Mouse (Mus musculus): ENCODE results near the gene Nr5a2. TPM values are rescaled to one million over a fixed set of nuclear protein-coding genes. Genes with fewer than 3 reads are reported as not detected.

Gene Nr5a2
- total and polyA plus RNA-seq, 2 experiments from 2014 or later, result 0.43 to 2.6 TPM

GRCm38 (mm10) chr1:136910741-136911593 lies 49.3 kb downstream of the Nr5a2 start:
- H3K4me1 ChIP-seq (ENCODE audit: insufficient read depth, low read length), result no peaks in the 10 kb centered on the region
- H3K9me3 ChIP-seq (ENCODE audit: low read length), result no peaks in the 10 kb centered on the region
- no peaks in the 10 kb centered on the region for H3K36me3 ChIP-seq (ENCODE audit: insufficient read depth, low read length)
- DNase-seq (ENCODE audit: low spot score) (no peak), ATAC-seq (ENCODE audit: low FRiP score) (no peak)
- no peak overlapping the region for H3K4me3 ChIP-seq (ENCODE audit: low read depth, low read length)
- no peak overlapping the region for H3K9ac ChIP-seq (replicated peaks; ENCODE audit: low read length, poor library complexity, severe bottlenecking)
- no peak for TF ChIP-seq CTCF (IDR thresholded peaks at IDR 0.05)
- H3K27me3 ChIP-seq (ENCODE audit: insufficient read depth, low read length), result no peaks in the 10 kb centered on the region
- no peak overlapping the region for H3K27ac ChIP-seq (ENCODE audit: low read depth, low read length)
- 87% methylated on average over 12 of the region's 12 CpGs for WGBS
- H3K4me2 ChIP-seq (ENCODE audit: low read depth, low read length, poor library complexity, severe bottlenecking), result no peak overlapping the region

- WGBS, result 93% methylated on average over 12 of the region's 12 CpGs
These were observed 50.1 kb downstream of the Nr5a2 start for GRCm38 (mm10) chr1:136910144-136910543.

DNA sequence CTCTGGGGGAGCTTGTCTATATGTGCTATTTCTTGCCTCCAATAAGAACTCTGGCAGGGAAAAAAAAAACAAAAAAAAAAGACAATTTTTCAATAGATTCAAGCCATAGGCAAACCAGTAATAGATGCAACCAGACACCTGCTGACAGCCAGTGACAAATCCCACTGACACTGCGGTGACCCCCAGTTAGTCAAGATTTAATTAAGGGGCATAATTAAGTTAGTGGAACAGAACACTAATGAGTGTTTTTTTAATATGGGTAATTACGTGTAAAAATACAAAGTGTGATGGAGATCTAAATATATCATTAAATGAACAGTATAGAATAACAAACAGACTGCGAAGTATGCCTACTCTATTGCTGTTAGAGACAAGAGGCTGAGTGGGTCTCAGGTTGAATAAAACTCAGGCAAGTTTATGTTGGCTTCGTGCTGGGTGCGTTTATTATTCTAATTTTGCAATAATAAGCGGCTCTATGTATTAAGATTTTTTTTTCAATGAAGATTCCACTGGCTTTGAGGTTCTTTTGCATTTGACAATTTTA lies 50.7 kb downstream of the Nr5a2 start:
- Histone ChIP-seq H3K36me3 (ENCODE audit: insufficient read depth, low read length) (no peaks in the 10 kb centered on the region), H3K27me3 (ENCODE audit: insufficient read depth, low read length) (no peaks in the 10 kb centered on the region), H3K4me2 (ENCODE audit: low read depth, low read length, poor library complexity, severe bottlenecking) (no peak overlapping the region), H3K27ac (ENCODE audit: low read depth, low read length) (no peak overlapping the region), H3K9me3 (ENCODE audit: low read length) (no peaks in the 10 kb centered on the region), H3K4me1 (ENCODE audit: insufficient read depth, low read length) (no peaks in the 10 kb centered on the region), H3K9ac (replicated peaks; ENCODE audit: low read length, poor library complexity, severe bottlenecking) (no peak overlapping the region), H3K4me3 (ENCODE audit: low read depth, low read length) (no peak overlapping the region)
- no peak for DNase-seq (ENCODE audit: low spot score)
- TF ChIP-seq CTCF (IDR thresholded peaks at IDR 0.05), result no peak
- ATAC-seq (ENCODE audit: low FRiP score), result no peak
- 80% methylated on average over 6 of the region's 6 CpGs for WGBS

More at GRCm38 (mm10) chr1:136910144-136910543, 50.1 kb downstream of the Nr5a2 start:
- H3K4me3 ChIP-seq (ENCODE audit: low read depth, low read length), result no peak overlapping the region
- no peaks in the 10 kb centered on the region for H3K4me1 ChIP-seq (ENCODE audit: insufficient read depth, low read length)
- ATAC-seq (ENCODE audit: low FRiP score), result no peak
- DNase-seq (ENCODE audit: low spot score), result no peak
- no peak overlapping the region for H3K27ac ChIP-seq (ENCODE audit: low read depth, low read length)
- TF ChIP-seq CTCF (IDR thresholded peaks at IDR 0.05), result no peak
- no peaks in the 10 kb centered on the region for H3K27me3 ChIP-seq (ENCODE audit: insufficient read depth, low read length)
- H3K4me2 ChIP-seq (ENCODE audit: low read depth, low read length, poor library complexity, severe bottlenecking), result no peak overlapping the region
- no peaks in the 10 kb centered on the region for H3K9me3 ChIP-seq (ENCODE audit: low read length)
- no peaks in the 10 kb centered on the region for H3K36me3 ChIP-seq (ENCODE audit: insufficient read depth, low read length)
- H3K9ac ChIP-seq (replicated peaks; ENCODE audit: low read length, poor library complexity, severe bottlenecking), result no peak overlapping the region

GRCm38 (mm10) chr1:136898130-136898529 lies 62.1 kb downstream of the Nr5a2 start:
- Histone ChIP-seq H3K27ac (ENCODE audit: low read depth, low read length) (no peak overlapping the region), H3K4me3 (ENCODE audit: low read depth, low read length) (no peak overlapping the region), H3K27me3 (ENCODE audit: insufficient read depth, low read length) (no peaks in the 10 kb centered on the region), H3K9ac (replicated peaks; ENCODE audit: low read length, poor library complexity, severe bottlenecking) (no peak overlapping the region), H3K4me1 (ENCODE audit: insufficient read depth, low read length) (no peaks in the 10 kb centered on the region), H3K36me3 (ENCODE audit: insufficient read depth, low read length) (no peaks in the 10 kb centered on the region), H3K9me3 (ENCODE audit: low read length) (no peaks in the 10 kb centered on the region), H3K4me2 (ENCODE audit: low read depth, low read length, poor library complexity, severe bottlenecking) (no peak overlapping the region)
- TF ChIP-seq CTCF (IDR thresholded peaks at IDR 0.05), result no peak
- no peak for DNase-seq (ENCODE audit: low spot score)
- no peak for ATAC-seq (ENCODE audit: low FRiP score)
- WGBS, result 92% methylated on average over 4 of the region's 4 CpGs

DNA sequence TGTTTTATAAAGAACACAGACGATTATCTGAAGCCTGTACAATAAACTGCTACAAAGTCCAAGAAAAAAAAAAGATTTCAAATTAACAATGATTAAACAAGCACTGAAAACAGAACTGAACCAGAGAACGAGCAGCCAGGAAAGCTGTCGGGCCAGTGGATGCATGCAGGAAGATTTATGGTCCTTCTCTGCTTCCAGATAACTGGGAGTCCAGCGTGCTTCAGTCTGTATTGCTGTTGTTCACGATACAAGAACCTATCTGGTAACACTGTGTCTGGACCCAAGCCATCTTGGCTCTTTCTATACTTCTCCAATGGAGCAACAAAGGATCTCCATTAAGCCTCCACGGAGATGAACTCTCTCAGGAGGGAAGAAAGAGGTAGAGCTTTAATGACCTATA lies 63.9 kb downstream of the Nr5a2 start:
- Histone ChIP-seq H3K4me1 (ENCODE audit: insufficient read depth, low read length) (no peaks in the 10 kb centered on the region), H3K9ac (replicated peaks; ENCODE audit: low read length, poor library complexity, severe bottlenecking) (no peak overlapping the region), H3K4me2 (ENCODE audit: low read depth, low read length, poor library complexity, severe bottlenecking) (no peak overlapping the region), H3K9me3 (ENCODE audit: low read length) (no peaks in the 10 kb centered on the region), H3K4me3 (ENCODE audit: low read depth, low read length) (no peak overlapping the region), H3K27me3 (ENCODE audit: insufficient read depth, low read length) (no peaks in the 10 kb centered on the region), H3K36me3 (ENCODE audit: insufficient read depth, low read length) (no peaks in the 10 kb centered on the region), H3K27ac (ENCODE audit: low read depth, low read length) (no peak overlapping the region)
- no peak for TF ChIP-seq CTCF (IDR thresholded peaks at IDR 0.05)
- ATAC-seq (ENCODE audit: low FRiP score) (no peak), DNase-seq (ENCODE audit: low spot score) (no peak)
- WGBS, result 70% methylated on average over 6 of the region's 6 CpGs

GRCm38 (mm10) chr1:136895877-136896276 lies 64.4 kb downstream of the Nr5a2 start:
- Histone ChIP-seq H3K9ac (replicated peaks; ENCODE audit: low read length, poor library complexity, severe bottlenecking) (no peak overlapping the region), H3K36me3 (ENCODE audit: insufficient read depth, low read length) (no peaks in the 10 kb centered on the region), H3K4me1 (ENCODE audit: insufficient read depth, low read length) (no peaks in the 10 kb centered on the region), H3K27ac (ENCODE audit: low read depth, low read length) (no peak overlapping the region), H3K4me3 (ENCODE audit: low read depth, low read length) (no peak overlapping the region), H3K9me3 (ENCODE audit: low read length) (no peaks in the 10 kb centered on the region), H3K4me2 (ENCODE audit: low read depth, low read length, poor library complexity, severe bottlenecking) (no peak overlapping the region), H3K27me3 (ENCODE audit: insufficient read depth, low read length) (no peaks in the 10 kb centered on the region)
- DNase-seq (ENCODE audit: low spot score), result no peak
- WGBS, result 90% methylated on average over 8 of the region's 8 CpGs
- TF ChIP-seq CTCF (IDR thresholded peaks at IDR 0.05), result no peak
- ATAC-seq (ENCODE audit: low FRiP score), result no peak
